Mouse (Mus musculus): ENCODE results near the gene Prdx5. TPM values are rescaled to one million over a fixed set of nuclear protein-coding genes. Genes with fewer than 3 reads are reported as not detected.

Gene Prdx5
- total and polyA plus RNA-seq, 2 experiments from 2014 or later, result 344 to 623 TPM

GRCm38 (mm10) chr19:6919876-6920740, 10.2 kb upstream of the Prdx5 start:
- H3K9ac ChIP-seq (replicated peaks; ENCODE audit: low read depth, low read length), result peak overlapping the region; percentile 94
- DNase-seq (ENCODE audit: low spot score), result no peak
- no peaks in the 10 kb centered on the region for H3K9me3 ChIP-seq (replicated peaks; ENCODE audit: control insufficient read depth, low read length)
- peak overlapping the region; percentile 90 for H3K4me2 ChIP-seq (ENCODE audit: low read depth, low read length)
- WGBS, result 29% methylated on average over 8 of the region's 8 CpGs
- H3K27me3 ChIP-seq (ENCODE audit: control insufficient read depth, insufficient read depth, low read length), result peaks cover 6% of the 10 kb centered on the region
- H3K4me1 ChIP-seq (ENCODE audit: control insufficient read depth, insufficient read depth), result peaks cover 17% of the 10 kb centered on the region
- TF ChIP-seq EP300 (IDR thresholded peaks at IDR 0.05; ENCODE audit: low read depth), result no peak
- no peak for TF ChIP-seq CTCF (IDR thresholded peaks at IDR 0.05; ENCODE audit: low read depth)
- peak overlapping the region; percentile 96 for H3K27ac ChIP-seq (ENCODE audit: low read depth)
- peak overlapping the region; percentile 86 for H3K4me3 ChIP-seq (ENCODE audit: low read depth, low read length)
- H3K36me3 ChIP-seq (replicated peaks; ENCODE audit: control insufficient read depth, insufficient read depth, low read length), result 0 out of 2 replicates have a peak, but pooled peaks cover 8% of the 10 kb centered on the region
- ATAC-seq (ENCODE audit: insufficient read depth, low read depth), result no peak

- Histone ChIP-seq H3K9ac (replicated peaks; ENCODE audit: low read depth, low read length) (no peak overlapping the region), H3K4me3 (ENCODE audit: low read depth, low read length) (no peak overlapping the region), H3K4me1 (ENCODE audit: control insufficient read depth, insufficient read depth) (peaks cover 14% of the 10 kb centered on the region), H3K27me3 (ENCODE audit: control insufficient read depth, insufficient read depth, low read length) (no peaks in the 10 kb centered on the region), H3K4me2 (ENCODE audit: low read depth, low read length) (peak overlapping the region; percentile 90; the same call in 1 of the 2 replicates), H3K27ac (ENCODE audit: low read depth) (peak overlapping the region; percentile 96), H3K9me3 (replicated peaks; ENCODE audit: control insufficient read depth, low read length) (no peaks in the 10 kb centered on the region), H3K36me3 (replicated peaks; ENCODE audit: control insufficient read depth, insufficient read depth, low read length) (0 out of 2 replicates have a peak, but pooled peaks cover 8% of the 10 kb centered on the region)
- TF ChIP-seq EP300 (IDR thresholded peaks at IDR 0.05; ENCODE audit: low read depth) (no peak), CTCF (IDR thresholded peaks at IDR 0.05; ENCODE audit: low read depth) (no peak)
- ATAC-seq (ENCODE audit: insufficient read depth, low read depth) (no peak), DNase-seq (ENCODE audit: low spot score) (no peak)
Measured at GRCm38 (mm10) chr19:6919431-6919830, 9.5 kb upstream of the Prdx5 start.

DNA sequence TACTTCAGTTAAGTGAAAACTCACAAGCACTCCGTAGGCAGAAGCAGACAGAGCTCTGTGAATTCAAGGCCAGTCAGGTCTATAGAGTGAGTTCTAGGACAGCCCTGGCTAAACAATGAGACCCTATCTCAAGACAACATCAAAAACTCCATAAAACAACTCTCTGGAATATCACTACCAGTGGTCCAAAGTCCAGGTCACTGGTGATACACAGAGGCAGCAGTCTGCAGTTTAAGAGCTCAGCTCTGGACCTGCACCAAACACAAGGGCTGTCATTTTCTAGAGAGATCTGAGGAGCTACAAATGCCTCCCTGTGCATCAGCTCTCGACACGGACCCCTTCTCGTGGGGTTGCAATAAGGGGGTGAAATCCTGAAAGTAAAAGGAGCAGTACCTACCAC, 8.4 kb upstream of the Prdx5 start:
- Histone ChIP-seq H3K27me3 (ENCODE audit: control insufficient read depth, insufficient read depth, low read length) (no peaks in the 10 kb centered on the region), H3K27ac (ENCODE audit: low read depth) (no peak overlapping the region), H3K9me3 (replicated peaks; ENCODE audit: control insufficient read depth, low read length) (no peaks in the 10 kb centered on the region), H3K4me1 (ENCODE audit: control insufficient read depth, insufficient read depth) (peaks cover 14% of the 10 kb centered on the region), H3K4me2 (ENCODE audit: low read depth, low read length) (no peak overlapping the region), H3K36me3 (replicated peaks; ENCODE audit: control insufficient read depth, insufficient read depth, low read length) (peaks cover 14% of the 10 kb centered on the region), H3K9ac (replicated peaks; ENCODE audit: low read depth, low read length) (no peak overlapping the region), H3K4me3 (ENCODE audit: low read depth, low read length) (no peak overlapping the region)
- DNase-seq (ENCODE audit: low spot score) (no peak), ATAC-seq (ENCODE audit: insufficient read depth, low read depth) (no peak)
- TF ChIP-seq EP300 (IDR thresholded peaks at IDR 0.05; ENCODE audit: low read depth) (no peak), CTCF (IDR thresholded peaks at IDR 0.05; ENCODE audit: low read depth) (no peak)
- 95% methylated on average over 4 of the region's 4 CpGs for WGBS

DNA sequence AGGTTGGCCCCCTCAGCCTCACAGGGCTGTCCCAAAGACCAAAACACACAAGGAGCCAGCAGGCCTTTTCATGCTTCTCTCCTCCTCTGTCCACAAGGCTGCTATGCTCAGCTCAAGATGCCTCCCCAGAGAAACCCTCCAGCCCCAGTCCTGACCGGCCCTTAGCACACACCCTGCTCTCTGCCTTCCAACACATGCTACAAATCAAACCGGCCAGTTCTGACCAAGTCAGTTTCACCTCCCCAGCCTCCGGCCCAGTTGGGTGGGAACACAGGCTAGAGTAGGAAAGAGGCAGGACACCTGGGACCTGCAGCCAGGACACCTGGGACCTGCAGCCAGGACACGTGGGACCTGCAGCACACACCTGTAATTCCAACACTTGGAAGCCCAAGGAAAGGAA, 6.6 kb upstream of the Prdx5 start:
- WGBS, result 73% methylated on average over 4 of the region's 4 CpGs
- no peak for TF ChIP-seq EP300 (IDR thresholded peaks at IDR 0.05; ENCODE audit: low read depth)
- TF ChIP-seq CTCF (IDR thresholded peaks at IDR 0.05; ENCODE audit: low read depth), result no peak

DNA sequence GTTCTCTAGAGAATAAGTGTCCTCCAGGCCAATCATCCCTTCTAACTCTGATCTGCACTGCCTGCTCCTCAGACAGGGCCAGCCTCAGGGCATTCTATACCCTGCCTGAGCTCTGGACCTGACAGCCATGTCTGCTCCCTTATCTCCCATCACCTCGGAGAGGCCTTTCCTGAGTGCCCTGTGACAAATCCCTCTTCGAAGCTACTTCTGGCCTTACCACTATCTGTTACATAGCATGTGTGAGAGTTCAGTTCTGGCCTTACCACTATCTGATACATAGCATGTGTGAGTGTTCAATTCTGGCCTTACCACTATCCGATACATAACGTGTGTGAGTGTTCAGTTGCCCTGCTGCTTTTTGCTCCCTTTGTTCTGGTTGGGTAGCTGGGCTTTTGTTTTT, 5.4 kb upstream of the Prdx5 start:
- no peaks in the 10 kb centered on the region for H3K27me3 ChIP-seq (ENCODE audit: control insufficient read depth, insufficient read depth, low read length)
- no peak overlapping the region for H3K27ac ChIP-seq (ENCODE audit: low read depth)
- no peak overlapping the region for H3K4me3 ChIP-seq (ENCODE audit: low read depth, low read length)
- TF ChIP-seq CTCF (IDR thresholded peaks at IDR 0.05; ENCODE audit: low read depth) (no peak), EP300 (IDR thresholded peaks at IDR 0.05; ENCODE audit: low read depth) (no peak)
- no peak for ATAC-seq (ENCODE audit: insufficient read depth, low read depth)
- H3K4me1 ChIP-seq (ENCODE audit: control insufficient read depth, insufficient read depth), result peaks cover 6% of the 10 kb centered on the region
- no peak overlapping the region for H3K9ac ChIP-seq (replicated peaks; ENCODE audit: low read depth, low read length)
- H3K4me2 ChIP-seq (ENCODE audit: low read depth, low read length), result no peak overlapping the region
- 41% methylated on average over 4 of the region's 4 CpGs for WGBS
- H3K9me3 ChIP-seq (replicated peaks; ENCODE audit: control insufficient read depth, low read length), result no peaks in the 10 kb centered on the region
- DNase-seq (ENCODE audit: low spot score), result no peak
- H3K36me3 ChIP-seq (replicated peaks; ENCODE audit: control insufficient read depth, insufficient read depth, low read length), result peaks cover 38% of the 10 kb centered on the region

More for the DNA sequence above, 6.6 kb upstream of the Prdx5 start:
- DNase-seq (ENCODE audit: low spot score), result no peak
- Histone ChIP-seq H3K36me3 (replicated peaks; ENCODE audit: control insufficient read depth, insufficient read depth, low read length) (peaks cover 32% of the 10 kb centered on the region), H3K4me1 (ENCODE audit: control insufficient read depth, insufficient read depth) (peaks cover 9% of the 10 kb centered on the region), H3K27ac (ENCODE audit: low read depth) (no peak overlapping the region), H3K4me2 (ENCODE audit: low read depth, low read length) (no peak overlapping the region), H3K4me3 (ENCODE audit: low read depth, low read length) (no peak overlapping the region), H3K9ac (replicated peaks; ENCODE audit: low read depth, low read length) (no peak overlapping the region), H3K9me3 (replicated peaks; ENCODE audit: control insufficient read depth, low read length) (no peaks in the 10 kb centered on the region), H3K27me3 (ENCODE audit: control insufficient read depth, insufficient read depth, low read length) (no peaks in the 10 kb centered on the region)
- no peak for ATAC-seq (ENCODE audit: insufficient read depth, low read depth)
